Mouse (Mus musculus) kidney, adult 2 months (tissue): ENCODE results near the gene Scn10a.

Source experiments
- CTCF ChIP-seq: fragments of 200-500 bp; conservative IDR thresholded peaks from 2 replicates; pipeline ENCODE4 v1.5.1; 2011; ENCODE audit warnings: low read depth, mild to moderate bottlenecking, control low read depth, low read length, moderate library complexity, mixed read lengths; ENCODE audit not compliant: insufficient read depth, insufficient read length
- POLR2A ChIP-seq: fragments of 200-500 bp; IDR thresholded peaks from one replicate; pipeline ENCODE4 v1.6.1; 2011; ENCODE audit warnings: low read depth, low read length, control low read depth

GRCm38 (mm10) chr9:119576977-119577376 is 142.1 kb downstream of the Scn10a start:
- TF ChIP-seq POLR2A (no peak), CTCF (no peak)
